Mouse (Mus musculus) C2C12 (cell line): ENCODE data around the gene Kif13a. TPM values are rescaled to one million over a fixed set of nuclear protein-coding genes. Genes with fewer than 3 reads are reported as not detected.

Experiments used
- H3K27me3 ChIP-seq: one replicate; pipeline ENCODE4 v1.6.1; 2011; ENCODE audit not compliant: control insufficient read depth, insufficient read depth, insufficient read length
- H3K36me3 ChIP-seq: one replicate; pipeline ENCODE4 v1.6.1; 2011; ENCODE audit not compliant: control insufficient read depth, insufficient read depth
- H3K4me3 ChIP-seq: one replicate; pipeline ENCODE4 v1.5.1; 2011; ENCODE audit warnings: mild to moderate bottlenecking, control low read depth; ENCODE audit not compliant: poor library complexity, insufficient read depth, severe bottlenecking
- H3K79me2 ChIP-seq: one replicate; pipeline ENCODE4 v1.6.1; 2011; ENCODE audit not compliant: control insufficient read depth, insufficient read depth
- H3K79me3 ChIP-seq: one replicate; pipeline ENCODE4 v1.6.1; 2011; ENCODE audit warnings: low read depth, control low read depth
- H3ac ChIP-seq: one replicate; pipeline ENCODE3; 2011; ENCODE audit warnings: low read depth; ENCODE audit not compliant: control insufficient read depth, insufficient read length
- CEBPB ChIP-seq: IDR thresholded peaks from one replicate; pipeline ENCODE4 v1.6.1; 2011; ENCODE audit warnings: low read depth, mild to moderate bottlenecking, control low read depth, moderate library complexity
- CTCF ChIP-seq: IDR thresholded peaks from one replicate; pipeline ENCODE4 v1.5.1; 2011; ENCODE audit not compliant: control insufficient read depth, insufficient read depth, insufficient read length
- FOSL1 ChIP-seq: IDR thresholded peaks from one replicate; pipeline ENCODE4 v1.8.0; 2011; ENCODE audit warnings: mild to moderate bottlenecking, low read length; ENCODE audit not compliant: poor library complexity, insufficient read depth, severe bottlenecking
- MAX ChIP-seq: IDR thresholded peaks from one replicate; pipeline ENCODE4 v1.6.1; 2011; ENCODE audit warnings: mild to moderate bottlenecking, control low read depth
- MYOD1 ChIP-seq: IDR thresholded peaks from one replicate; pipeline ENCODE4 v1.6.1; 2011; ENCODE audit warnings: low read depth; ENCODE audit not compliant: control insufficient read depth, insufficient read length
- MYOG ChIP-seq: IDR thresholded peaks from one replicate; pipeline ENCODE4 v1.6.1; 2011; ENCODE audit not compliant: control insufficient read depth, insufficient read length; ENCODE audit errors: extremely low read depth
- USF1 ChIP-seq: IDR thresholded peaks from one replicate; pipeline ENCODE4 v1.6.1; 2011; ENCODE audit warnings: low read depth, mild to moderate bottlenecking, control low read depth, moderate library complexity
- polyA plus RNA-seq: library from polyadenylated mRNA; unstranded; fragments of >200 nt; fragmentation: generic; extraction: Trizol; gene quantifications from one replicate; pipeline ENCODE4 v1.2.1, GENCODE M21; 2012; ENCODE audit warnings: missing spikeins

The Kif13a gene
- polyA plus RNA-seq, 1 experiment, result 9.2 TPM

- Histone ChIP-seq H3ac (no peak overlapping the region), H3K36me3 (no peaks in the 10 kb centered on the region), H3K4me3 (no peak overlapping the region), H3K79me3 (no peaks in the 10 kb centered on the region), H3K79me2 (no peaks in the 10 kb centered on the region), H3K27me3 (no peaks in the 10 kb centered on the region)
- TF ChIP-seq USF1 (no peak), CTCF (no peak), MAX (no peak), FOSL1 (no peak), CEBPB (no peak), MYOG (no peak), MYOD1 (no peak)
Measured at GRCm38 (mm10) chr13:46875377-46875776, 54.3 kb downstream of the Kif13a start.

GRCm38 (mm10) chr13:46872732-46873131, 56.9 kb downstream of the Kif13a start:
- TF ChIP-seq MYOG (no peak), MAX (no peak), USF1 (no peak), MYOD1 (no peak), CTCF (no peak), FOSL1 (no peak), CEBPB (no peak)
- Histone ChIP-seq H3K36me3 (no peaks in the 10 kb centered on the region), H3ac (no peak overlapping the region), H3K4me3 (no peak overlapping the region), H3K79me2 (no peaks in the 10 kb centered on the region), H3K27me3 (no peaks in the 10 kb centered on the region), H3K79me3 (peaks cover 2% of the 10 kb centered on the region)

- TF ChIP-seq MAX, result no peak
- TF ChIP-seq MYOG, result no peak
- no peak for TF ChIP-seq USF1
- no peak for TF ChIP-seq CEBPB
- TF ChIP-seq FOSL1, result no peak
- TF ChIP-seq CTCF, result no peak
- no peak for TF ChIP-seq MYOD1
- Histone ChIP-seq H3ac (no peak overlapping the region), H3K36me3 (no peaks in the 10 kb centered on the region), H3K79me3 (peaks cover 2% of the 10 kb centered on the region), H3K27me3 (no peaks in the 10 kb centered on the region), H3K4me3 (no peak overlapping the region), H3K79me2 (no peaks in the 10 kb centered on the region)
Measured at GRCm38 (mm10) chr13:46872194-46872593, 57.5 kb downstream of the Kif13a start.

GRCm38 (mm10) chr13:46869464-46869863, 60.2 kb downstream of the Kif13a start:
- Histone ChIP-seq H3K79me2 (no peaks in the 10 kb centered on the region), H3K79me3 (peaks cover 2% of the 10 kb centered on the region), H3K27me3 (no peaks in the 10 kb centered on the region), H3K4me3 (no peak overlapping the region), H3K36me3 (no peaks in the 10 kb centered on the region), H3ac (no peak overlapping the region)
- TF ChIP-seq MAX (no peak), FOSL1 (no peak), MYOD1 (no peak), CTCF (no peak), MYOG (no peak), USF1 (no peak), CEBPB (no peak)

- Histone ChIP-seq H3K79me3 (no peaks in the 10 kb centered on the region), H3K36me3 (no peaks in the 10 kb centered on the region), H3K79me2 (no peaks in the 10 kb centered on the region), H3K27me3 (no peaks in the 10 kb centered on the region), H3K4me3 (no peak overlapping the region), H3ac (no peak overlapping the region)
- TF ChIP-seq MAX (no peak), MYOD1 (no peak), FOSL1 (no peak), USF1 (no peak), CTCF (no peak), MYOG (no peak), CEBPB (no peak)
Measured at GRCm38 (mm10) chr13:46863169-46863748, 66.4 kb downstream of the Kif13a start.

- Histone ChIP-seq H3K79me2 (no peaks in the 10 kb centered on the region), H3K27me3 (no peaks in the 10 kb centered on the region), H3ac (no peak overlapping the region), H3K4me3 (no peak overlapping the region), H3K36me3 (no peaks in the 10 kb centered on the region), H3K79me3 (no peaks in the 10 kb centered on the region)
- TF ChIP-seq CTCF, result no peak
- no peak for TF ChIP-seq MAX
- TF ChIP-seq MYOD1, result no peak
- no peak for TF ChIP-seq USF1
- no peak for TF ChIP-seq CEBPB
- no peak for TF ChIP-seq FOSL1
Measured at GRCm38 (mm10) chr13:46859876-46860275, 69.8 kb downstream of the Kif13a start.
